Mouse (Mus musculus) heart, adult 18-20 months (tissue): ENCODE results near the gene H2al1m. TPM values are rescaled to one million over a fixed set of nuclear protein-coding genes. Genes with fewer than 3 reads are reported as not detected.
"Not testable (repeated sequence)": the region's sequence is repeated elsewhere in the genome, so short reads cannot be mapped to it uniquely, and the experiment has no call there.

ENCODE experiments used
- DNase-seq, 2 experiments: peaks; one replicate each; pipeline ENCODE4 v3.0.0; 2021 to 2022; ENCODE audit warnings: mixed read lengths in 1 of 2
- total RNA-seq, 2 experiments: library from RNA; stranded (reverse); gene quantifications; 2 replicates each; pipeline ENCODE4 v1.2.3; 2021

H2al1m gene
- total RNA-seq, 2 experiments from 2014 or later = 1.0 TPM; not detected in 1

GRCm38 (mm10) chrX:9327954-9328353 is 44.4 kb downstream of the H2al1m start:
- DNase-seq = not testable (repeated sequence)

GRCm38 (mm10) chrX:9332366-9332962 is 48.9 kb downstream of the H2al1m start:
- DNase-seq = not testable (repeated sequence)

DNA sequence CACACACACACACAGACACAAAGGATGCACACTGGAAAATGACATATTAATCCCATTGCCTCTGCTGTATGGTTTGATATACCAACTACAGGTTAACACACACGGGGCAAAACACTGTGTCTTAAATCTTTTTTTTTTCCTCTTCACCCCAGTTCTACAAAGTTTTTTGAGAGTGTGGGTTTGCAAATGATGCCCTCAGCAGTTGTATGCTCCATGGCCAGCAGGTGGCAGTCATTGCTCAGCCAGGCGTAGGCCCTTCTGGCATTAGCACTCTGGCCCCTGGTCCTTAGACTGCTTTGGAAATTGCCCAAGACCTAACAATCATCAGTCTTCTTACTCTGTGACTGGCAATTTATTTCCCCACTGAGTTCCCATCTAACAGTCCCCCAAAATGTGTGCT is 49.5 kb downstream of the H2al1m start:
- peak; percentile 2 to 80 for DNase-seq

Other genes with a start within 250 kb of the H2al1m start
- gene Fthl17f, start 220.7 kb upstream of the H2al1m start, total RNA-seq = not detected
- gene 4930402K13Rik, start 179.2 kb upstream of the H2al1m start, total RNA-seq = not detected
- gene Lancl3, start 83.9 kb upstream of the H2al1m start, total RNA-seq = 1 to 10 TPM; 5.6 to 7.5 TPM
- gene Gm14862, start 26.9 kb upstream of the H2al1m start, total RNA-seq = not detected
- gene Xk, start 11.0 kb upstream of the H2al1m start, total RNA-seq = 1 to 10 TPM; 9.3 to 9.6 TPM
- gene H2al1k, start 66.9 kb downstream of the H2al1m start, total RNA-seq = not detected
- 10 to 100 TPM in 1 of 2 experiments, 1 to 10 TPM in 1; 5.4 to 11.8 TPM for gene Cybb, start 204.0 kb downstream of the H2al1m start, total RNA-seq